Mouse (Mus musculus): Measurements from ENCODE around the gene Amt. TPM values are rescaled to one million over a fixed set of nuclear protein-coding genes. Genes with fewer than 3 reads are reported as not detected.

Gene Amt
- 58.0 and 67.8 TPM in 2 replicates for polyA plus RNA-seq (2012; rRNA removed)

DNA sequence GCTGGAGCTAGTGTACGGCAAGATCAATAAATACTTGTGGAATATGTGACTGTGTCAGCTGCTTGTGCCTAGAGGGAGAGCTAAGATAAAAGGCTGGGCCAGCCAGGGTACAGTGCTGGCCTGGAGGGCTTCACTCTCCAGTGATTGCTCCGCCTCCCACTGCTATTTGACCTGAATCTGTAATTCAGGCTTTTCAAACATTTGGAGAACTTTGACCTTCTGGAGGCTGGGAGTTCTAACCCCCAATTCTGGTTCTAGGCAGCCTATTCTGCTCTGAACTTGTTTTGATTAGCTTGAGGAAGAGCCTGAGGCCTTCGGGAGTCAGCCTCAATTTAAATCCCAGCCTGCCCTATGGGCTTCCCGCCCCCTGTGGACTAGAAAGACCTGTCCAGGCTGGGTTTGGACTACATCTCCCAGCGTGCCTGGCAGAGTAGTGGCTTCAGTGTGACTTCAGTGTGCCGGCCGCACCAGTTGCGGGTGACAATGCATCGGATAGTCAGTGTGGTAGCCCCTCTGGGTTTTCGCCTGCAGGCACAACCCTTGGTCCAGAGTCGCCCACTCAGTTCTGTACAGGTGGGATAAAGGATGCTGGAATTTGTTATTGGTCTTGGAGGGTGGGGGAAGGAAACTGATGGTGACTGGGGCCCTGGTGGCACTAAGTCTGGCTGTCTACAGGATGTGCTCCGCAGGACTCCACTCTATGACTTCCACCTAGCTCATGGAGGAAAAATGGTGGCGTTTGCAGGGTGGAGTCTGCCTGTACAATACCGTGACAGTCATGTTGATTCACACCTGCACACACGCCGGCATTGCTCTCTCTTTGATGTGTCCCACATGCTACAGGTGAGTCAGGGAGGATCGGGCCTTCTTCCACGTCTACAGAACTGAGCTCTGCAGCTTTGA, at the start of gene Amt:
TSS of gene Amt (plus strand) at position 401 of the 903 bp plus-strand sequence.
- TF ChIP-seq CTCF (IDR thresholded peaks at IDR 0.05; ENCODE audit: borderline replicate concordance, extremely low read depth, insufficient read depth, insufficient read length) = no peak
- no peak for TF ChIP-seq POLR2A (IDR thresholded peaks at IDR 0.05; ENCODE audit: borderline replicate concordance, extremely low read depth, insufficient read depth, insufficient read length, poor library complexity, severe bottlenecking)
- peak; percentile 57 for DNase-seq (ENCODE audit: low read depth)

GRCm38 (mm10) chr9:108248957-108249356, 47.7 kb upstream of the Amt start:
- TF ChIP-seq CTCF (IDR thresholded peaks at IDR 0.05; ENCODE audit: borderline replicate concordance, extremely low read depth, insufficient read depth, insufficient read length) = no peak
- TF ChIP-seq POLR2A (IDR thresholded peaks at IDR 0.05; ENCODE audit: borderline replicate concordance, extremely low read depth, insufficient read depth, insufficient read length, poor library complexity, severe bottlenecking) = no peak
- DNase-seq (ENCODE audit: low read depth) = no peak

- no peak for DNase-seq (ENCODE audit: low read depth)
- TF ChIP-seq POLR2A (IDR thresholded peaks at IDR 0.05; ENCODE audit: borderline replicate concordance, extremely low read depth, insufficient read depth, insufficient read length, poor library complexity, severe bottlenecking) (no peak), CTCF (IDR thresholded peaks at IDR 0.05; ENCODE audit: borderline replicate concordance, extremely low read depth, insufficient read depth, insufficient read length) (no peak)
These were observed 44.8 kb upstream of the Amt start for GRCm38 (mm10) chr9:108251877-108252276.

- TF ChIP-seq CTCF (IDR thresholded peaks at IDR 0.05; ENCODE audit: borderline replicate concordance, extremely low read depth, insufficient read depth, insufficient read length) = no peak
- no peak for TF ChIP-seq POLR2A (IDR thresholded peaks at IDR 0.05; ENCODE audit: borderline replicate concordance, extremely low read depth, insufficient read depth, insufficient read length, poor library complexity, severe bottlenecking)
- DNase-seq (ENCODE audit: low read depth) = no peak
These were observed 43.9 kb upstream of the Amt start for GRCm38 (mm10) chr9:108252766-108253165.

DNA sequence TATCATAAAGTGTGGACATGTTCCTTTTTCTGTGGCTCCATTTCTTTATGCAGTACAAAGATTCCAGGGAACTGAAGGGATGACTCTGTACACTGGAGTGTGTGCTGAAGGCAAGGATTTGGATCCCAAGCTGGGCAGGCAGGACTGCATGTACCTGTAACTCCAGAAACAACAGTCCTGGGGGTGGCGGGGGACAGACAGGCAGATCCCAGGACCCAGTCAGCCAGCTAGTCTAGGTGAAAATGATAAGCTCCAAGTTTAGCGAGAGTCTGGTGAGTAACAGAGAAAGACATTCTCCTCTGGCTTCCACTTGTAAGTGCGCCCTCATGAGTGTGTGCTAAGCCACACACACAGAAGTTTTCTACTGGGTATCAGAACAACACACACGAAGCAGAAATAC, 36.1 kb upstream of the Amt start:
- no peak for TF ChIP-seq CTCF (IDR thresholded peaks at IDR 0.05; ENCODE audit: borderline replicate concordance, extremely low read depth, insufficient read depth, insufficient read length)
- TF ChIP-seq POLR2A (IDR thresholded peaks at IDR 0.05; ENCODE audit: borderline replicate concordance, extremely low read depth, insufficient read depth, insufficient read length, poor library complexity, severe bottlenecking) = no peak
- DNase-seq (ENCODE audit: low read depth) = no peak

DNA sequence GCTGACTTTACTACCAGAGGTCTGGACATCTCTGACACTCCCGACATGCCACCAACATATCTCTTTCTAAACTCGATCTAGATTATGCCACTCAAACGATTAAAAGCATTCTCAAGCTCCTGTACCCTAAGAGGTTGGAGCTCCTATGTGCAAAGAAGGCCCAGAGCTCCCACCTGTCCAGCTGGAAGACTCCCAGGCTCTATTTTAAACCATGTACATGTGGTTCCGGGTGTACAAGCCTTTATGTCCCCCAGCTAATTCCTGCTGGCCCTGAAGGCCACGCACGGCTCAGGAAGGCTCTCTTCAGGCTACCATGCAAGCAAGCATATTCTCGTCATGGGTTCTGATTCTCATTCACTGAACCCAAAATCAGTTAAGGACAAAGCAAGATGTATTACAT, 34.8 kb upstream of the Amt start:
- TF ChIP-seq CTCF (IDR thresholded peaks at IDR 0.05; ENCODE audit: borderline replicate concordance, extremely low read depth, insufficient read depth, insufficient read length) (no peak), POLR2A (IDR thresholded peaks at IDR 0.05; ENCODE audit: borderline replicate concordance, extremely low read depth, insufficient read depth, insufficient read length, poor library complexity, severe bottlenecking) (no peak)
- DNase-seq (ENCODE audit: low read depth) = no peak

DNA sequence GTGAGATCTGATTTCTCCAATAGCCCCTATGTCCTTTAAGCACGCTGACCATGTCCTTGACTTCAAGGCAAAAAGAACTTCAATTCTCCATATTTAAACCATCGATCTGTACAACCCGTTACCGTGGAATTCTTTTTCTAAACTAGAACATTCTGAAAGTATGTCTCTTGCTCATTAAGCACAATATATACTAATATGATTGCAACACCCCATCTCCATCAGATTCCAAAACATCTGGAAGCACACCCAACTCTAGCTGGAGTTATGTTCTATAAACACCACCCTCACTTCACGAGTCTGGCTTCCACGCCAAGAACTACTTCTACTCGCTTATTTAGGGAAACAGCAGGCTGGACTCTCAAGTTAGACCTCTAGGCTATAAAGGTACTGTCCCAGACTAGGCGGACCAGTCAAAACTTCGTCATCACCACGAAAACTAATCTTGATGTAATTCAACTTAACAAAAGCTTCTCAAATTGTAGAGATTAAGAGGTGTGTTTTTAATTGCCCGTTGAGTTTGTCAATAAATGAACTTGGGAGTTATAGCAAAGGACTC, 34.1 kb upstream of the Amt start:
- DNase-seq (ENCODE audit: low read depth) = peak; percentile 3
- TF ChIP-seq POLR2A (IDR thresholded peaks at IDR 0.05; ENCODE audit: borderline replicate concordance, extremely low read depth, insufficient read depth, insufficient read length, poor library complexity, severe bottlenecking) (no peak), CTCF (IDR thresholded peaks at IDR 0.05; ENCODE audit: borderline replicate concordance, extremely low read depth, insufficient read depth, insufficient read length) (no peak)

GRCm38 (mm10) chr9:108263131-108263681, 33.4 kb upstream of the Amt start:
- TF ChIP-seq CTCF (IDR thresholded peaks at IDR 0.05; ENCODE audit: borderline replicate concordance, extremely low read depth, insufficient read depth, insufficient read length) = no peak
- TF ChIP-seq POLR2A (IDR thresholded peaks at IDR 0.05; ENCODE audit: borderline replicate concordance, extremely low read depth, insufficient read depth, insufficient read length, poor library complexity, severe bottlenecking) = no peak
- DNase-seq (ENCODE audit: low read depth) = peak; percentile 43

DNA sequence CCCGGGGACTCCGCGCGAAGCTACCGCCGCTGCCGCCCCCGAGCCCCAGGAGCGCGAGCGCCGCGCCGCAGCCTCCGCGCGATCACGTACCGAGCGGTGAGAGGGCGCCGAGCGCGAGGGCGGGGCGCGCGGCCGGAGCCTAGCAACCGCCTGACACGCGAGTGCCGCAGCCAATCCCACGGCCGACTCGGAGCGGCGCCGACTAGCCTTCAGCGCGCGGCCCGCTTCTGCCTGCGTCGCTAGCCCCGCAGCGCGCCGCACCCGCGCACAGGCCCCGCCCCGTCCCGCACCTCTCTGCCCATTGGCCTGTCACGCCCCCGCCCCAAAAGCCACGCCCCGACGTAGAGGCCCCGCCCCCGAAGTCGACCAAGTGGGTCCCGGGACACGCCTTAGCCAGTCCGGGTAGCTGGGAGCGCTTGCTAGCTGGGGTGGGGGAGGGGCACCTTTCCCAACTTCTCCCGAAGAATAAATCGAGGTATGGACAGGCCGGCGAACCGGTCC, 32.9 kb upstream of the Amt start, which contains the start of gene Dag1:
TSS of gene Dag1 (minus strand) at position 269 of the 501 bp plus-strand sequence.
- TF ChIP-seq POLR2A (IDR thresholded peaks at IDR 0.05; ENCODE audit: borderline replicate concordance, extremely low read depth, insufficient read depth, insufficient read length, poor library complexity, severe bottlenecking) (peak; percentile 92), CTCF (IDR thresholded peaks at IDR 0.05; ENCODE audit: borderline replicate concordance, extremely low read depth, insufficient read depth, insufficient read length) (no peak)
- DNase-seq (ENCODE audit: low read depth) = peak; percentile 99

DNA sequence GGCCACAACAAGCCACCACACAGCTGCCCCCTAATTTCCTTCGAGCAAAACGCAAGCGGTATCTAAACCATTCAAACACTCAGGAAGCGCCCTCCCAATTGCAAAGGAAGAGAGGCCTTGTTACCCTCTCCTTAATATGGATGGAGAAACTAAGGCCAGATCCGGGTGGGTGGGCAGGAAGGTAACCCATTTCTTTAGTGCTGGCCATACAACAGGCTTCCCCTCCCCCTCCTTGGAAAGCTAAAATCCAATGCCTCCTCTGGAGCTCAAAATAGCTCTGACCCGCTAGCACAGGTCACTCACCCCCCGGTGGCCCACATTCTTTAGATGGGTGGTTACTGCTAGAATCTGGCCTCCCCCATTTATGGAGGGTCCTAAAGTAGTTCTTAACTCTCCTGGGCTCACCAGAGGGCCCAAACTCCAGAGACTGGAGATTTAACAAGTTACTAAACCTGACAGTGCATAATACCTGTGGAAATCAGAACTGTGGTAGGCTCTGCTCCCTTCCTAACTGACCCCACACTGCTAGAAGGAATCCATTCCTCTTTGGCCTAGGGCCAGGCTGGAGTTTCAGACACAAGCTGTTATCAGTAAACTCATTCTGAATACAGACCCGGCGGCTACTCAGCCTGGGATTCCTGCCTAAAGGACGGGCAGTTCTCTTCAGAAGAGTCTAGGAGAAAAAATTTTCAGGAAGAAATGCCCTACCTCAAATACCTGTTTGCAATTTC, 32.3 kb upstream of the Amt start:
- TF ChIP-seq POLR2A (IDR thresholded peaks at IDR 0.05; ENCODE audit: borderline replicate concordance, extremely low read depth, insufficient read depth, insufficient read length, poor library complexity, severe bottlenecking) = no peak
- no peak for TF ChIP-seq CTCF (IDR thresholded peaks at IDR 0.05; ENCODE audit: borderline replicate concordance, extremely low read depth, insufficient read depth, insufficient read length)
- peak; percentile 13 for DNase-seq (ENCODE audit: low read depth)
